Mouse (Mus musculus): ENCODE results near the gene Prss29. TPM values are rescaled to one million over a fixed set of nuclear protein-coding genes. Genes with fewer than 3 reads are reported as not detected.

The Prss29 gene
- total RNA-seq, 1 experiment, result not detected

DNA sequence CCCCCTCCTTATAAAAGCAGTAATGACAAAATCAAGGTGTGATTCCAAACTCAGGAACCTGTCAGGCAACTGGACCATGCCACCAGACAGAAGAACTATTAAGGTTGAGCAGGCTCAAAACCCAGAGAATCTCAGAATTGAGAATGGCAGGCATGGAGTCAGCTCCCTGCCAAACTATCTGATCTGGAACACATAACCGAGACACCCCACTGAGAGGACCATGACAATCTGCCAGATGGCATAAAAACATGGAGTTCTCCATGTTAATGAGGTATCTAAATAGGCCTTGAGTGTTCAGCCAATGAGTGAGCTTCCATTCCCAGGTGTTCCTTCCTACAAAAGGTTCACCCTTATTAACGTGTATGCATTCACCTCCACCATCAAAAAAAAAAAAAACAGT, 42.8 kb downstream of the Prss29 start:
- Histone ChIP-seq H3K4me1 (ENCODE audit: control insufficient read depth in 2 of 2, insufficient read depth in 2 of 2, low read length in 2 of 2, poor library complexity in 1 of 2) (no peaks in the 10 kb centered on the region), H3K4me3 (ENCODE audit: insufficient read depth in 1 of 2, low read depth in 1 of 2, low read length in 2 of 2, poor library complexity in 1 of 2, severe bottlenecking in 1 of 2) (no peak overlapping the region), H3K9me3 (ENCODE audit: control insufficient read depth, insufficient read depth, low read depth, low read length) (no peaks in the 10 kb centered on the region), H3K9ac (ENCODE audit: insufficient read depth, low read depth, low read length, poor library complexity, severe bottlenecking) (no peak overlapping the region), H3K36me3 (ENCODE audit: control insufficient read depth, insufficient read depth, low read length, poor library complexity, severe bottlenecking) (no peaks in the 10 kb centered on the region), H3K27ac (ENCODE audit: insufficient read depth, low read depth, low read length, poor library complexity, severe bottlenecking) (no peak overlapping the region)
- no peak for TF ChIP-seq ZC3H11A (IDR thresholded peaks at IDR 0.05; ENCODE audit: borderline replicate concordance, low read depth, low read length)
- TF ChIP-seq HCFC1 (IDR thresholded peaks at IDR 0.05; ENCODE audit: borderline replicate concordance, insufficient read depth, low read length), result no peak
- no peak for TF ChIP-seq MAFK (IDR thresholded peaks at IDR 0.05; ENCODE audit: insufficient read depth, low read depth, low read length)
- no peak for TF ChIP-seq CHD2 (IDR thresholded peaks at IDR 0.05; ENCODE audit: low read depth, low read length)
- no peak for TF ChIP-seq ZNF384 (IDR thresholded peaks at IDR 0.05; ENCODE audit: low read depth, low read length)
- in situ Hi-C loops (cut with MboI; ENCODE audit: low sequenced_read_pairs in 2 of 2, unreplicated experiment in 2 of 2), result no loop called here
- DNase-seq (ENCODE audit: low read depth, low spot score), result no peak

DNA sequence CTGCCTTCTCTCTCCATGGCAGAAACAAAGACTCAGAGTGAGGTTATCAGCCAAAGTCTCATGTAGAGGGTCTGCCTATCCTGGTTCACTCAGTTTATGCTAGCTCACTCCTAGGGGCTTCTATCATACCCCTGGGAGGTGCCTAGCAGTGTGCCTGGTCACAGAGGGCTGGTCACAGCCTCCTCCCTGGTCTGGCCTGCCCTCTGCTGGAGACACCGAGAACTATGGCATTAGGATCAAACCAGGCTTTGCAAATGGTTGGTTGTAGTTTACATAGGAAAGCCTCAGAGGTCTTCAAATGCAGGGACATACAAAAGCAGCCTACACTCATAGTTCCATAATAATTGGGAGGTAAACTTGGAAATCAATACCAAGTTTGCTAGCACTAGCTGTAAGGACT, 45.3 kb downstream of the Prss29 start:
- Histone ChIP-seq H3K4me1 (ENCODE audit: control insufficient read depth in 2 of 2, insufficient read depth in 2 of 2, low read length in 2 of 2, poor library complexity in 1 of 2) (no peaks in the 10 kb centered on the region), H3K4me3 (ENCODE audit: insufficient read depth in 1 of 2, low read depth in 1 of 2, low read length in 2 of 2, poor library complexity in 1 of 2, severe bottlenecking in 1 of 2) (no peak overlapping the region), H3K27ac (ENCODE audit: insufficient read depth, low read depth, low read length, poor library complexity, severe bottlenecking) (no peak overlapping the region), H3K36me3 (ENCODE audit: control insufficient read depth, insufficient read depth, low read length, poor library complexity, severe bottlenecking) (no peaks in the 10 kb centered on the region), H3K9ac (ENCODE audit: insufficient read depth, low read depth, low read length, poor library complexity, severe bottlenecking) (no peak overlapping the region), H3K9me3 (ENCODE audit: control insufficient read depth, insufficient read depth, low read depth, low read length) (no peaks in the 10 kb centered on the region)
- DNase-seq (ENCODE audit: low read depth, low spot score), result peak; percentile 30
- peak; percentile 70 for TF ChIP-seq ZC3H11A (IDR thresholded peaks at IDR 0.05; ENCODE audit: borderline replicate concordance, low read depth, low read length)
- no peak for TF ChIP-seq MAFK (IDR thresholded peaks at IDR 0.05; ENCODE audit: insufficient read depth, low read depth, low read length)
- TF ChIP-seq CHD2 (IDR thresholded peaks at IDR 0.05; ENCODE audit: low read depth, low read length), result no peak
- in situ Hi-C loops (cut with MboI; ENCODE audit: low sequenced_read_pairs in 2 of 2, unreplicated experiment in 2 of 2), result no loop called here

DNA sequence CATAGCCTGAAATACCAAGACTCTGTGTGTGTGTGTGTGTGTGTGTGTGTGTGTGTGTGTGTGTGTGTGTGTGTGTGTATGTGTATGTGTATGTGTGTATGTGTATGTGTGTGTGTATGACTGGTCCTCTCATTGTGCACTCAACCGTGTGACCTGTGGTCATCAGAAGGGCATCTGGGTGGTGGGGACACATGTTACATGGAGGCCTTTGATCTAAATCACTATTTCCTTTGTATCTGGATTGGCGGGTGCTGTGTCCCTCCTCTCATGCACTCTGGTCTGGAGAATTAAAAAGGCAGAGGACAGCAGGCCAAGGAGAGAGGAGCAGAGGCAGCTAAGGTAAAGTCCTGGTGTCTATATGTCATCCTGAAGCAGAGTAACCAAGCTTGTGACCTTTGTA, 47.6 kb downstream of the Prss29 start, which contains the start of gene Tpsb2:
Gene Tpsb2 (plus strand): TSS at position 301 of the 400 bp plus-strand sequence.
- no peak within 1 kb of the TSS for H3K4me3 ChIP-seq (ENCODE audit: insufficient read depth in 1 of 2, low read depth in 1 of 2, low read length in 2 of 2, poor library complexity in 1 of 2, severe bottlenecking in 1 of 2)
- in situ Hi-C loops (cut with MboI; ENCODE audit: low sequenced_read_pairs in 2 of 2, unreplicated experiment in 2 of 2), result no loop called here
- TF ChIP-seq MAFK (IDR thresholded peaks at IDR 0.05; ENCODE audit: insufficient read depth, low read depth, low read length), result no peak
- TF ChIP-seq HCFC1 (IDR thresholded peaks at IDR 0.05; ENCODE audit: borderline replicate concordance, insufficient read depth, low read length), result no peak
- no peak for TF ChIP-seq CHD2 (IDR thresholded peaks at IDR 0.05; ENCODE audit: low read depth, low read length)
- TF ChIP-seq ZNF384 (IDR thresholded peaks at IDR 0.05; ENCODE audit: low read depth, low read length), result no peak
- H3K9ac ChIP-seq (ENCODE audit: insufficient read depth, low read depth, low read length, poor library complexity, severe bottlenecking), result no peak within 1 kb of the TSS; the same call in 1 of the 2 replicates
- no peaks in the 10 kb centered on the region for H3K9me3 ChIP-seq (ENCODE audit: control insufficient read depth, insufficient read depth, low read depth, low read length)
- no peaks in the 10 kb centered on the region for H3K36me3 ChIP-seq (ENCODE audit: control insufficient read depth, insufficient read depth, low read length, poor library complexity, severe bottlenecking)
- no peaks in the 10 kb centered on the region for H3K4me1 ChIP-seq (ENCODE audit: control insufficient read depth in 2 of 2, insufficient read depth in 2 of 2, low read length in 2 of 2, poor library complexity in 1 of 2)
- DNase-seq (ENCODE audit: low read depth, low spot score), result no peak
- no peak within 1 kb of the TSS for H3K27ac ChIP-seq (ENCODE audit: insufficient read depth, low read depth, low read length, poor library complexity, severe bottlenecking)

DNA sequence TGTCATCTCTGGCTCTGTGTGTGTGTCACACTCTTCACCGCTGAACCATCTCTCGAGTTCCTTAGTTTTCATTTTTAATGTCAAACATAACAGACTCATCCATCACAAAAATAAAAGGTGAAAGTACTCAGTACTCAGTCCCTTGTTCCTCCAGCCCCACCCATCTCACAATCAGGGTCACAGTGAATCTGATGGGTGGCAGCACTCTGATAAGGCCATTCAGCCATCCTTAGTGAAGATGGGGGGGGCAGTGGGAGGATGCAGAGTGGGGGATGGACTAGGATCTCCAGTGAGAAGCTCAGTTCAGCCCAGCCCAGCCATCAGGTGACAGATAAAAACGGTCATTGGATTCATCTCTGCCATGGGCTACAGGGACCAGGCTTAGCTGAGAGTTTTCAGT, 50.5 kb downstream of the Prss29 start, which contains the start of gene Tpsg1:
Gene Tpsg1 (plus strand): TSS at position 301 of the 400 bp plus-strand sequence.
- Histone ChIP-seq H3K4me1 (ENCODE audit: control insufficient read depth in 2 of 2, insufficient read depth in 2 of 2, low read length in 2 of 2, poor library complexity in 1 of 2) (no peaks in the 10 kb centered on the region), H3K36me3 (ENCODE audit: control insufficient read depth, insufficient read depth, low read length, poor library complexity, severe bottlenecking) (no peaks in the 10 kb centered on the region), H3K4me3 (ENCODE audit: insufficient read depth in 1 of 2, low read depth in 1 of 2, low read length in 2 of 2, poor library complexity in 1 of 2, severe bottlenecking in 1 of 2) (no peak within 1 kb of the TSS), H3K9ac (ENCODE audit: insufficient read depth, low read depth, low read length, poor library complexity, severe bottlenecking) (no peak within 1 kb of the TSS), H3K9me3 (ENCODE audit: control insufficient read depth, insufficient read depth, low read depth, low read length) (no peaks in the 10 kb centered on the region), H3K27ac (ENCODE audit: insufficient read depth, low read depth, low read length, poor library complexity, severe bottlenecking) (no peak within 1 kb of the TSS)
- in situ Hi-C loops (cut with MboI; ENCODE audit: low sequenced_read_pairs in 2 of 2, unreplicated experiment in 2 of 2), result no loop called here
- TF ChIP-seq HCFC1 (IDR thresholded peaks at IDR 0.05; ENCODE audit: borderline replicate concordance, insufficient read depth, low read length), result no peak
- TF ChIP-seq MAFK (IDR thresholded peaks at IDR 0.05; ENCODE audit: insufficient read depth, low read depth, low read length), result no peak
- no peak for TF ChIP-seq ZNF384 (IDR thresholded peaks at IDR 0.05; ENCODE audit: low read depth, low read length)
- TF ChIP-seq ZC3H11A (IDR thresholded peaks at IDR 0.05; ENCODE audit: borderline replicate concordance, low read depth, low read length), result no peak
- no peak for TF ChIP-seq CHD2 (IDR thresholded peaks at IDR 0.05; ENCODE audit: low read depth, low read length)
- DNase-seq (ENCODE audit: low read depth, low spot score), result no peak

Other genes starting within 250 kb of the Prss29 start
- gene Tmem204, start 235.1 kb upstream of the Prss29 start, total RNA-seq (2012; rRNA removed), result 0.32 and 0.62 TPM in 2 replicates
- 34.2 and 47.3 TPM in 2 replicates for gene Telo2, start 202.7 kb upstream of the Prss29 start, total RNA-seq (2012; rRNA removed)
- not detected in 2 replicates for gene Ptx4, start 197.9 kb upstream of the Prss29 start, total RNA-seq (2012; rRNA removed)
- gene Clcn7, start 185.3 kb upstream of the Prss29 start, total RNA-seq (2012; rRNA removed), result 35.0 and 62.4 TPM in 2 replicates
- gene Ccdc154, start 156.2 kb upstream of the Prss29 start, total RNA-seq (2012; rRNA removed), result 0.18 and 0.32 TPM in 2 replicates
- not detected in 2 replicates for gene Gm38655, start 143.2 kb upstream of the Prss29 start, total RNA-seq (2012; rRNA removed)
- gene BC003965, start 134.1 kb upstream of the Prss29 start, total RNA-seq (2012; rRNA removed), result 22.8 and 25.5 TPM in 2 replicates
- gene Unkl, start 130.3 kb upstream of the Prss29 start, total RNA-seq (2012; rRNA removed), result 12.4 and 14.8 TPM in 2 replicates
- gene Gnptg, start 78.5 kb upstream of the Prss29 start, total RNA-seq (2012; rRNA removed), result 17.3 and 28.5 TPM in 2 replicates
- gene Tsr3, start 78.5 kb upstream of the Prss29 start, total RNA-seq (2012; rRNA removed), result 32.3 and 34.9 TPM in 2 replicates
- 1.4 and 1.9 TPM in 2 replicates for gene Baiap3, start 62.3 kb upstream of the Prss29 start, total RNA-seq (2012; rRNA removed)
- 427 and 443 TPM in 2 replicates for gene Ube2i, start 44.0 kb upstream of the Prss29 start, total RNA-seq (2012; rRNA removed)
- gene Prss34, start 20.3 kb upstream of the Prss29 start, total RNA-seq (2012; rRNA removed), result not detected in 2 replicates
- gene Prss28, start 10.0 kb upstream of the Prss29 start, total RNA-seq (2012; rRNA removed), result not detected in 2 replicates
- not detected in 2 replicates for gene Tpsab1, start 26.9 kb downstream of the Prss29 start, total RNA-seq (2012; rRNA removed)
- not detected in 2 replicates for gene Tpsb2, start 47.7 kb downstream of the Prss29 start, total RNA-seq (2012; rRNA removed)
- not detected in 2 replicates for gene Tpsg1, start 50.6 kb downstream of the Prss29 start, total RNA-seq (2012; rRNA removed)
- gene Cacna1h, start 115.1 kb downstream of the Prss29 start, total RNA-seq (2012; rRNA removed), result 2.1 and 5.3 TPM in 2 replicates
- gene Tekt4, start 136.0 kb downstream of the Prss29 start, total RNA-seq (2012; rRNA removed), result 0.16 TPM in 1 of 2 replicates, not detected in the other
- 0.95 and 1.3 TPM in 2 replicates for gene Sstr5, start 178.6 kb downstream of the Prss29 start, total RNA-seq (2012; rRNA removed)

Data from ES-E14 (cell line).